Mouse (Mus musculus) CH12.LX (cell line): ENCODE data around the gene Pip5k1c. TPM values are rescaled to one million over a fixed set of nuclear protein-coding genes. Genes with fewer than 3 reads are reported as not detected.

Experiments used
- DNase-seq: peaks from one replicate; pipeline ENCODE4 v3.0.0-alpha.2; 2013; ENCODE audit errors: extremely low read depth
- H3K27ac ChIP-seq: 2 replicates; pipeline ENCODE4 v1.5.1; 2012; ENCODE audit warnings: low read depth, mild to moderate bottlenecking, control low read depth, moderate library complexity; ENCODE audit not compliant: insufficient read depth
- H3K27me3 ChIP-seq: replicated peaks from 2 replicates; pipeline ENCODE3; 2012; ENCODE audit warnings: inconsistent platforms
- H3K36me3 ChIP-seq, 2 experiments: replicated peaks in 1 of 2; 2 replicates each; pipeline versions ENCODE3 to v1.6.1; 2012; ENCODE audit warnings: inconsistent platforms in 1 of 2, low read length in 1 of 2, mild to moderate bottlenecking in 1 of 2, mixed read lengths in 1 of 2, moderate library complexity in 1 of 2; ENCODE audit not compliant: control insufficient read depth in 1 of 2, insufficient read depth in 1 of 2
- H3K4me1 ChIP-seq, 2 experiments: 2 replicates each; pipeline ENCODE4 v1.6.1; 2012; ENCODE audit warnings: inconsistent platforms in 1 of 2, moderate library complexity in 1 of 2; ENCODE audit not compliant: insufficient read depth in 2 of 2, control insufficient read depth in 1 of 2
- H3K4me2 ChIP-seq: 2 replicates; pipeline ENCODE4 v1.6.1; 2012; ENCODE audit warnings: low read depth, mild to moderate bottlenecking, control low read depth; ENCODE audit not compliant: poor library complexity, insufficient read depth, severe bottlenecking
- H3K4me3 ChIP-seq, 3 experiments: fragments of 150-350 bp in 1 of 3; sonication (generic) in 1 of 3; replicated peaks in 1 of 3; 2 replicates each; pipeline versions ENCODE3 to v1.5.1; 2011 to 2012; ENCODE audit warnings: low read depth in 2 of 3, low read length in 2 of 3, mild to moderate bottlenecking in 2 of 3, moderate library complexity in 2 of 3, control low read depth in 1 of 3, improper control_type of control experiment in 1 of 3, inconsistent platforms in 1 of 3, mixed read lengths in 1 of 3; ENCODE audit not compliant: poor library complexity in 1 of 3
- H3K79me2 ChIP-seq: replicated peaks from 2 replicates; pipeline ENCODE4 v1.6.1; 2012; ENCODE audit warnings: mild to moderate bottlenecking, moderate library complexity; ENCODE audit not compliant: control insufficient read depth, poor library complexity, insufficient read depth, severe bottlenecking; ENCODE audit errors: extremely low read depth
- H3K9ac ChIP-seq: 2 replicates; pipeline ENCODE4 v1.6.1; 2012; ENCODE audit warnings: low read depth, mild to moderate bottlenecking, control low read depth, moderate library complexity; ENCODE audit not compliant: insufficient read depth
- H3K9me3 ChIP-seq: replicated peaks from 2 replicates; pipeline ENCODE3; 2012; ENCODE audit warnings: low read length, inconsistent platforms, mixed read lengths
- CHD2 ChIP-seq: IDR thresholded peaks from 2 replicates; pipeline ENCODE4 v1.6.1; 2011; ENCODE audit warnings: low read length, improper control_type of control experiment
- CTCF ChIP-seq, 2 experiments: IDR thresholded peaks in 1 of 2; conservative IDR thresholded peaks in 1 of 2; 2 replicates each; pipeline ENCODE4 v1.5.1; 2011 to 2012; ENCODE audit warnings: low read depth in 2 of 2, low read length in 2 of 2, improper control_type of control experiment in 1 of 2, inconsistent platforms in 1 of 2, mild to moderate bottlenecking in 1 of 2, moderate library complexity in 1 of 2
- ELF1 ChIP-seq: IDR thresholded peaks from 2 replicates; pipeline ENCODE4 v1.6.1; 2014; ENCODE audit warnings: low read depth, mild to moderate bottlenecking, inconsistent platforms, low read length, improper control_type of control experiment
- EP300 ChIP-seq: IDR thresholded peaks from 2 replicates; pipeline ENCODE4 v1.6.1; 2011; ENCODE audit warnings: low read length, improper control_type of control experiment
- IRF4 ChIP-seq: IDR thresholded peaks from 2 replicates; pipeline ENCODE4 v1.6.1; 2014; ENCODE audit warnings: low read depth, mild to moderate bottlenecking, inconsistent platforms, low read length, improper control_type of control experiment
- KAT2A ChIP-seq: IDR thresholded peaks from 2 replicates; pipeline ENCODE4 v1.6.1; 2012; ENCODE audit warnings: low read length, improper control_type of control experiment, inconsistent platforms; ENCODE audit not compliant: insufficient replicate concordance
- MAFK ChIP-seq: IDR thresholded peaks from 2 replicates; pipeline ENCODE4 v1.6.1; 2011; ENCODE audit warnings: low read length, improper control_type of control experiment; ENCODE audit not compliant: insufficient replicate concordance
- MAZ ChIP-seq: IDR thresholded peaks from 2 replicates; pipeline ENCODE4 v1.6.1; 2012; ENCODE audit warnings: low read depth, mild to moderate bottlenecking, inconsistent platforms, low read length, improper control_type of control experiment, moderate library complexity
- MEF2A ChIP-seq: IDR thresholded peaks from 2 replicates; pipeline ENCODE4 v1.6.1; 2014; ENCODE audit warnings: low read depth, mild to moderate bottlenecking, inconsistent platforms, low read length, improper control_type of control experiment, borderline replicate concordance
- MXI1 ChIP-seq: IDR thresholded peaks from 2 replicates; pipeline ENCODE4 v1.6.1; 2011; ENCODE audit warnings: mild to moderate bottlenecking, low read depth, low read length, improper control_type of control experiment
- PAX5 ChIP-seq: IDR thresholded peaks from 2 replicates; pipeline ENCODE4 v1.6.1; 2012; ENCODE audit warnings: low read length, inconsistent platforms, mixed read lengths
- POLR2A ChIP-seq: IDR thresholded peaks from 2 replicates; pipeline ENCODE4 v1.6.1; 2011; ENCODE audit warnings: low read depth, mild to moderate bottlenecking, improper control_type of control experiment, low read length
- RCOR1 ChIP-seq: conservative IDR thresholded peaks from 2 replicates; pipeline ENCODE4 v1.6.1; 2012; ENCODE audit warnings: low read depth, mild to moderate bottlenecking, inconsistent platforms, low read length, improper control_type of control experiment
- TBP ChIP-seq: conservative IDR thresholded peaks from 2 replicates; pipeline ENCODE4 v1.6.1; 2011; ENCODE audit warnings: low read depth, low read length, improper control_type of control experiment
- UBTF ChIP-seq: IDR thresholded peaks from 2 replicates; pipeline ENCODE4 v1.6.1; 2012; ENCODE audit warnings: low read depth, mild to moderate bottlenecking, inconsistent platforms, low read length, improper control_type of control experiment, moderate library complexity
- ZC3H11A ChIP-seq: IDR thresholded peaks from 2 replicates; pipeline ENCODE4 v1.6.1; 2012; ENCODE audit warnings: low read depth, mild to moderate bottlenecking, inconsistent platforms, low read length, improper control_type of control experiment
- ZKSCAN1 ChIP-seq: IDR thresholded peaks from 2 replicates; pipeline ENCODE4 v1.6.1; 2012; ENCODE audit warnings: low read depth, inconsistent platforms, low read length, improper control_type of control experiment, borderline replicate concordance
- ZMIZ1 ChIP-seq: IDR thresholded peaks from 2 replicates; pipeline ENCODE4 v1.6.1; 2012; ENCODE audit warnings: low read depth, mild to moderate bottlenecking, inconsistent platforms, low read length, improper control_type of control experiment
- ZNF384 ChIP-seq: IDR thresholded peaks from 2 replicates; pipeline ENCODE4 v1.6.1; 2012; ENCODE audit warnings: low read depth, low read length, improper control_type of control experiment, inconsistent platforms
- dilution Hi-C: fragments of 300-500 bp; cut with MboI; formaldehyde crosslinking; loops from 2 replicates; pipeline ENCODE4 v1.14.3; 2020; ENCODE audit warnings: low sequenced_read_pairs; ENCODE audit not compliant: extremely low pct_unique_long_range_greater_than_20kb, extremely low pct_ligation_motif_present
- in situ Hi-C: fragments of 300-500 bp; cut with MboI; formaldehyde crosslinking; loops from 3 replicates; pipeline ENCODE4 v1.14.3; 2019; ENCODE audit warnings: low sequenced_read_pairs, low pct_ligation_motif_present, low pct_unique_long_range_greater_than_20kb, mixed read lengths
- polyA plus RNA-seq: library from polyadenylated mRNA; unstranded; fragments of >175 nt; gene quantifications from 2 replicates; pipeline ENCODE4 v1.2.1, GENCODE M21; 2012; ENCODE audit warnings: low read depth; ENCODE audit not compliant: insufficient read length
- total RNA-seq, 2 experiments: library from RNA; depleted of rRNA; stranded (reverse); fragments of 300-350 nt in 1 of 2; fragments of >200 nt in 1 of 2; gene quantifications; 2 replicates each; pipeline ENCODE4 v1.2.3; 2012 to 2014

Pip5k1c gene
- total and polyA plus RNA-seq, 3 experiments: 11.4 to 51.4 (median 12.6) TPM

GRCm38 (mm10) chr10:81302288-81302687 is 9.5 kb downstream of the Pip5k1c start:
- Histone ChIP-seq H3K79me2 (peaks cover 42% of the 10 kb centered on the region), H3K9ac (no peak overlapping the region), H3K27me3 (no peaks in the 10 kb centered on the region), H3K36me3 (peaks cover 22 to 36% of the 10 kb centered on the region in 2 experiments), H3K4me1 (peaks cover 64 to 97% of the 10 kb centered on the region in 2 experiments), H3K27ac (no peak overlapping the region), H3K4me2 (no peak overlapping the region), H3K4me3 (no peak overlapping the region), H3K9me3 (no peaks in the 10 kb centered on the region)
- dilution Hi-C loops (no loop called here), in situ Hi-C loops (no loop called here)
- TF ChIP-seq CHD2 (no peak), ZC3H11A (no peak), KAT2A (no peak), ZKSCAN1 (no peak), IRF4 (no peak), MAFK (no peak), UBTF (no peak), RCOR1 (no peak), MAZ (no peak), EP300 (no peak), ZMIZ1 (no peak), CTCF (conservative IDR thresholded peaks at IDR 0.05 in 1 of 2, IDR thresholded peaks at IDR 0.05 in 1 of 2; ENCODE audit: low read depth in 2 of 2, low read length in 2 of 2) (no peak), POLR2A (no peak), TBP (no peak), PAX5 (no peak), ZNF384 (no peak), MXI1 (no peak)
- no peak for DNase-seq

DNA sequence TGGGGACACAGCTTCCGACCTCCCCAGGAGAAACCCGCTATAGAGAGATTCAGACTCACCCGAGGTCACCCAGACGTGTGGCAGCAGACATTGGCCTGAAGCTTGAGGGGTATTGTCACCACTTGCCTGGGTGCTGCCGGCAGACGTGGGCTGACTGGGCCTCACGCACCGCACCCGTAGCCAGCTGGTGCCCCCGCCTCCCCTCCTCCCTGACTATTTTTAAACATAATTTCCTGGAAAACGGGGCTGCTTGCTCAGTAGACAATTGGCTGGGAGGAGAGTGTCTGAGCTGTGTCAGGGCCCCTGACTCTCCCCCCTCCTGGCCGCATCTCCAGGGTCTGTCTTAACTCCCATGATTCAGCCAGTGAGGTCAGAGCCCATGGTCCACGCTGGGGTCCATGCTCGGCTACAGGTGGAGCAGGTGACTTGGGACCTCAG is 10.0 kb downstream of the Pip5k1c start:
- H3K27ac ChIP-seq: peak overlapping the region; percentile 17; the same call in 1 of the 2 replicates
- TF ChIP-seq ELF1 (no peak), CHD2 (no peak), MEF2A (0 out of 2 replicates have a peak, but pooled peaks have one; percentile 23)
- TF ChIP-seq, all 38 proteins: peak for 1
- Histone ChIP-seq H3K4me2 (no peak overlapping the region; the same call in 1 of the 2 replicates), H3K4me1 (peaks cover 59 to 93% of the 10 kb centered on the region in 2 experiments), H3K4me3 (no peak overlapping the region), H3K27me3 (no peaks in the 10 kb centered on the region), H3K79me2 (peaks cover 37% of the 10 kb centered on the region), H3K9ac (no peak overlapping the region), H3K9me3 (no peaks in the 10 kb centered on the region), H3K36me3 (peaks cover 27 to 41% of the 10 kb centered on the region in 2 experiments)
- in situ Hi-C loops: no loop called here
- dilution Hi-C loops: no loop called here
- DNase-seq: no peak
